Mouse (Mus musculus): ENCODE data around the gene Fpr-rs4. TPM values are rescaled to one million over a fixed set of nuclear protein-coding genes. Genes with fewer than 3 reads are reported as not detected.
"Not testable (repeated sequence)": the region's sequence is repeated elsewhere in the genome, so short reads cannot be mapped to it uniquely, and the experiment has no call there.

Gene Fpr-rs4
- not detected in 2 replicates for polyA plus RNA-seq (2015; fragmentation: Nextera tagmentation; extraction: Ambion mirVana)

DNA sequence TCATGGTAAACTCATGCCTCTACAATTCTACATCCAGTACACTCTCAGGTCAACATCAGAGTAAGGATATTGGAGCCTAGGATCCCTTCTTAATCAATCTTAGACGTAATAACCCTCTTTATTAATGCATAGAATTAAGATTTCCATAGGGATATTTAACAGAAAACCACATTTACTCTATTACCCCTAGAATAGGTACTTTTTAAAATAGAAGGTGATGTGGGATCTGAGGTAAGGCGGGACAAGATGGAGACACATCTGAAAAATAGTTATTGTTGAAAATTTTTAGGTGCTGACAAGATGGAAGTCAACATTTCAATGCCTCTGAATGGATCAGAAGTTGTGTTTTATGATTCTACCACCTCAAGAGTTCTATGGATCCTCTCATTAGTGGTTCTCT is at the start of gene Fpr-rs4:
Gene Fpr-rs4 (plus strand): TSS at position 301 of the 400 bp plus-strand sequence.
- Histone ChIP-seq H3K9ac (no peak within 1 kb of the TSS), H3K27me3 (no peaks in the 10 kb centered on the region), H3K4me2 (no peak within 1 kb of the TSS), H3K4me1 (replicated peaks) (no peaks in the 10 kb centered on the region), H3K27ac (no peak within 1 kb of the TSS), H3K4me3 (replicated peaks) (no peak within 1 kb of the TSS), H3K9me3 (replicated peaks) (no peaks in the 10 kb centered on the region), H3K36me3 (no peaks in the 10 kb centered on the region)
- ATAC-seq (ENCODE audit: low read depth) (no peak), DNase-seq (no peak)
- WGBS (ENCODE audit: insufficient replicate concordance) = 32% methylated on average over 2 of the region's 2 CpGs

GRCm38 (mm10) chr17:17973443-17973842 is 48.1 kb upstream of the Fpr-rs4 start:
- DNase-seq (no peak), ATAC-seq (ENCODE audit: low read depth) (no peak)
- Histone ChIP-seq H3K4me1 (replicated peaks) (no peaks in the 10 kb centered on the region), H3K27ac (no peak overlapping the region), H3K9me3 (replicated peaks) (no peaks in the 10 kb centered on the region), H3K27me3 (no peaks in the 10 kb centered on the region), H3K4me3 (replicated peaks) (no peak overlapping the region), H3K36me3 (no peaks in the 10 kb centered on the region), H3K9ac (no peak overlapping the region), H3K4me2 (no peak overlapping the region)
- 10% methylated on average over 1 of the region's 1 CpGs for WGBS (ENCODE audit: insufficient replicate concordance)

GRCm38 (mm10) chr17:17981232-17981631 is 40.3 kb upstream of the Fpr-rs4 start:
- not testable (repeated sequence) for DNase-seq, H3K4me2 ChIP-seq

GRCm38 (mm10) chr17:18004752-18005151 is 16.8 kb upstream of the Fpr-rs4 start:
- Histone ChIP-seq H3K27me3 (no peaks in the 10 kb centered on the region), H3K27ac (no peak overlapping the region), H3K4me1 (replicated peaks) (no peaks in the 10 kb centered on the region), H3K9ac (no peak overlapping the region), H3K4me3 (replicated peaks) (no peak overlapping the region), H3K4me2 (no peak overlapping the region), H3K9me3 (replicated peaks) (no peaks in the 10 kb centered on the region), H3K36me3 (no peaks in the 10 kb centered on the region)
- 65% methylated on average over 1 of the region's 1 CpGs for WGBS (ENCODE audit: insufficient replicate concordance)
- ATAC-seq (ENCODE audit: low read depth) (no peak), DNase-seq (no peak)

More at GRCm38 (mm10) chr17:17981232-17981631, 40.3 kb upstream of the Fpr-rs4 start:
- not testable (repeated sequence) for ATAC-seq (ENCODE audit: low read depth); H3K9me3 ChIP-seq (replicated peaks); H3K4me1 ChIP-seq (replicated peaks); H3K9ac ChIP-seq; H3K4me3 ChIP-seq (replicated peaks); H3K36me3 ChIP-seq; H3K27me3 ChIP-seq; H3K27ac ChIP-seq
- WGBS (ENCODE audit: insufficient replicate concordance) = 57% methylated on average over 2 of the region's 2 CpGs

DNA sequence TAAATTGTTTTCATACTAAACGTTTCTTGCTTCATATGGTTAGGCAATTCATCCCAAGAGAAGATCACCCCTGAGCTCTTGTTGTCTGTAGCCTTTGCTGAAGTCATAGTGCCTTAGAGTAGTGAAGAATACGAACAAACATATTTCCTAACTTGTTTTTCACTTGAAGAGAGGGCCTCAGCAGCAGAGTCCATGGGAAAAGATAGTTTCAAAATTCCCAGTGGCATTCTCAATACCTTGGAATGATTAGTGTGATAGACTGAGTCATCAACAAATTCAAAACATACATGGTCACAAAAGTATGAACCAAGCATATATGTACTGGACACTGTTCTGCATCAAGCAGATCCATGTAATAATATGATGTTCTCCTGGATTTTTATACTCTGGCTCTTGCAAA is 27.6 kb downstream of the Fpr-rs4 start, which contains the start of gene Vmn2r124:
Gene Vmn2r124 (plus strand): TSS at position 301 of the 400 bp plus-strand sequence.
- no peaks in the 10 kb centered on the region for H3K9me3 ChIP-seq (replicated peaks)
- no peaks in the 10 kb centered on the region for H3K36me3 ChIP-seq
- H3K27ac ChIP-seq = no peak within 1 kb of the TSS
- no peaks in the 10 kb centered on the region for H3K27me3 ChIP-seq
- DNase-seq (no peak), ATAC-seq (ENCODE audit: low read depth) (no peak)
- H3K9ac ChIP-seq = no peak within 1 kb of the TSS
- no peak within 1 kb of the TSS for H3K4me2 ChIP-seq
- WGBS (ENCODE audit: insufficient replicate concordance) = 23% methylated on average over 2 of the region's 2 CpGs
- H3K4me3 ChIP-seq (replicated peaks) = no peak within 1 kb of the TSS
- H3K4me1 ChIP-seq (replicated peaks) = no peaks in the 10 kb centered on the region

Other genes starting within 250 kb of the Fpr-rs4 start
- 3.1 and 3.4 TPM in 2 replicates for gene Spaca6, start 194.6 kb upstream of the Fpr-rs4 start, polyA plus RNA-seq (2015; fragmentation: Nextera tagmentation; extraction: Ambion mirVana)
- gene Has1, start 166.5 kb upstream of the Fpr-rs4 start, polyA plus RNA-seq (2015; fragmentation: Nextera tagmentation; extraction: Ambion mirVana) = 0.05 TPM in 2 replicates
- gene Fpr1, start 137.8 kb upstream of the Fpr-rs4 start, polyA plus RNA-seq (2015; fragmentation: Nextera tagmentation; extraction: Ambion mirVana) = 1.9 and 2.3 TPM in 2 replicates
- 0.36 and 0.95 TPM in 2 replicates for gene Fpr2, start 133.9 kb upstream of the Fpr-rs4 start, polyA plus RNA-seq (2015; fragmentation: Nextera tagmentation; extraction: Ambion mirVana)
- gene Fpr3, start 133.9 kb upstream of the Fpr-rs4 start, polyA plus RNA-seq (2015; fragmentation: Nextera tagmentation; extraction: Ambion mirVana) = not detected in 2 replicates
- gene Vmn2r124, start 27.7 kb downstream of the Fpr-rs4 start, polyA plus RNA-seq (2015; fragmentation: Nextera tagmentation; extraction: Ambion mirVana) = not detected in 2 replicates
- not detected in 2 replicates for gene Vmn2r91, start 63.3 kb downstream of the Fpr-rs4 start, polyA plus RNA-seq (2015; fragmentation: Nextera tagmentation; extraction: Ambion mirVana)
- gene Vmn2r92, start 130.2 kb downstream of the Fpr-rs4 start, polyA plus RNA-seq (2015; fragmentation: Nextera tagmentation; extraction: Ambion mirVana) = not detected in 2 replicates